In the genomic region with DNA sequence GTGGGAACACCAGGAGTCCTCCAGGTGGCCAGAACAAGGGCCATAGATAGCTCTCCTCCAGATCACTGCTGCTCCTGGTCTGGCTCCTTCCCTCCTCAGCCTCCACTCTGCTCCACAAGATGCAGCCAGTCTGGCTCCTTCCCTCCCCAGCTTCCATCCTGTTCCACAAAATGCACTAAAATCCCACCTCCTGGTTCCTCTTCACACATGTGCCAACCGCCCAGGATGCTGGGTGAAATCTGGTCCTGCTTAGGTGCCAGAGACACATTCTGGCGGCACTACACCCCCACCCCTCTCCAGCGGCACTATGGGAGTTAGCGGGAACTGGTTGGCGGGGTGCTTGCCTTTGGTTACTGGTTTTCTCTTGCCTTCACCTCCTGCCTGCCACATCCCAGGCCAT, we compare ENCODE assay signal across 13 mouse cellular contexts.
DNase-seq lines count a peak whose midpoint lies in the region; ATAC-seq and TF ChIP-seq lines count a peak whose summit lies in the region.
"Had no signal": no experiment of that assay in that cellular context is flagged by ENCODE, and none has a peak within 500 bp of the region (broad histone marks: within the 10 kb centered on the region; RNA-seq: fewer than 3 reads in every experiment).

No protein-coding gene starts in this region.

- no peak for TF ChIP-seq CTCF in brain, embryonic 14.5 days (IDR thresholded peaks at IDR 0.05; ENCODE audit: borderline replicate concordance, extremely low read depth, insufficient read depth, insufficient read length)

- no peak for ATAC-seq in CD4-positive, CD25-positive, alpha-beta regulatory T cell, adult 4 months
- ATAC-seq: intestine, embryonic 15.5 days had no signal

- no peak for TF ChIP-seq POLR2A in brain, embryonic 14.5 days (IDR thresholded peaks at IDR 0.05; ENCODE audit: borderline replicate concordance, extremely low read depth, insufficient read depth, insufficient read length, poor library complexity, severe bottlenecking)

- peak; percentile 25 to 55 for DNase-seq in frontal cortex, adult 2 months (ENCODE audit: extremely low spot score in 1 of 2, low spot score in 1 of 2)
- no peak for DNase-seq in frontal cortex, postnatal 14 days (ENCODE audit: low spot score in 2 of 2)
- DNase-seq in brain, embryonic 14.5 days (ENCODE audit: low read depth) = peak; percentile 67
- peak; percentile 80 for DNase-seq in layer of hippocampus, adult 9-11 months
- peak; percentile 28 for DNase-seq in right cerebral cortex, postnatal 14 days
- DNase-seq in kidney, adult 8-10 months = no peak
- DNase-seq in gastrocnemius, postnatal 25 days = no peak
- DNase-seq: cerebellum, adult 8-10 months; gastrocnemius, postnatal 36 days; kidney, postnatal 14 days; lung, postnatal 14 days had no signal

Comparison
In these comparisons a context has a peak if more than half of its experiments do, and no peak if none do; other contexts are left out.
1. DNase-seq: peak in frontal cortex, adult 2 months (2 of 2), brain, embryonic 14.5 days (single experiment), layer of hippocampus, adult 9-11 months (single experiment) and right cerebral cortex, postnatal 14 days (single experiment); none in frontal cortex, postnatal 14 days (0 of 2), kidney, adult 8-10 months (0 of 2) and gastrocnemius, postnatal 25 days (single experiment).